ENCODE assay signal across 13 mouse cellular contexts in the genomic region with DNA sequence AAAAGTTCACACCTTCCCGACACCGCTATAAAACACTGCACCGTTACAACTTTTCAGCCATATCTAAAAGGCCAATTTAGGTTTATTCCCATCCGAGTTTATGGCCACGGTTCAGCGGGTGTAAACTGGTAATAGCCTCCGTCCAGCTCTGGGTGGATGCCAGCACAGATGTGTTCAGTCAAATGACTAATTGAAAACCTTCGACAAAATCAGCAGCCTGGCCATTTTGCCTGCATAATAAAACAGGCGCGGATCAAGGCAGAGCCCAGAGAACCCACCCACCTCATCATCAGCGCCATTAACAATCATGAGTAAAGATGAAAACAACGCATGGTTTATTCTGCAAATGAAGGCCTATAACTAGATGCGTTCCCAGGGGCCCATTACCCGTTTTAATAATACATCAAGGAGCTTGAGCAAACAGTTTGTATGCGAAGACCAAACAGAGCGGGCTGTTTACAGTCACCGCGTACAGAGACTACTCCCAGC.
DNase-seq lines count a peak whose midpoint lies in the region; ATAC-seq lines count a peak whose summit lies in the region.
"Had no signal": no experiment of that assay in that cellular context is flagged by ENCODE, and none has a peak within 500 bp of the region (broad histone marks: within the 10 kb centered on the region; RNA-seq: fewer than 3 reads in every experiment).

No protein-coding gene starts in this region.

- peaks cover 11% of the 10 kb centered on the region for H3K4me1 ChIP-seq in forebrain, embryonic 14.5 days (ENCODE audit: control insufficient read depth, insufficient read depth, low read length)
- H3K4me1 ChIP-seq in midbrain, embryonic 16.5 days (ENCODE audit: control insufficient read depth, insufficient read depth, low read length), result peaks cover 10% of the 10 kb centered on the region
- no peaks in the 10 kb centered on the region for H3K4me1 ChIP-seq in liver, embryonic 11.5 days (replicated peaks; ENCODE audit: control insufficient read depth, insufficient read depth, low read length)
- H3K4me1 ChIP-seq: liver, embryonic 15.5 days had no signal

- H3K36me3 ChIP-seq in forebrain, embryonic 14.5 days (ENCODE audit: control insufficient read depth, insufficient read depth, low read length), result no peaks in the 10 kb centered on the region
- H3K36me3 ChIP-seq in midbrain, embryonic 16.5 days (ENCODE audit: control insufficient read depth, insufficient read depth, low read length), result no peaks in the 10 kb centered on the region
- H3K36me3 ChIP-seq in liver, embryonic 11.5 days (ENCODE audit: control insufficient read depth, insufficient read depth, low read length), result no peaks in the 10 kb centered on the region
- H3K36me3 ChIP-seq: embryonic facial prominence, embryonic 15.5 days; liver, embryonic 15.5 days had no signal

- peak; percentile 23 for DNase-seq in gastrocnemius, postnatal 14 days
- DNase-seq in gastrocnemius, adult 18-20 months (ENCODE audit: low spot score), result no peak
- peak; percentile 72 for DNase-seq in forebrain, embryonic 14.5 days (ENCODE audit: low spot score)
- DNase-seq in kidney, postnatal 36 days, result peak; percentile 39 to 63
- no peak for DNase-seq in lung, adult 18-20 months
- no peak for DNase-seq in liver, embryonic 11.5 days (ENCODE audit: low spot score)
- DNase-seq in thymus, postnatal 4 days, result no peak
- DNase-seq: adrenal gland, postnatal 10 days; cerebellum, adult 8-10 months; heart, postnatal 36 days had no signal

- H3K9ac ChIP-seq in forebrain, embryonic 14.5 days (ENCODE audit: low read length), result no peak overlapping the region
- no peak overlapping the region for H3K9ac ChIP-seq in midbrain, embryonic 16.5 days (ENCODE audit: low read depth, low read length)
- no peak overlapping the region for H3K9ac ChIP-seq in liver, embryonic 11.5 days (ENCODE audit: low read depth, low read length)
- H3K9ac ChIP-seq: embryonic facial prominence, embryonic 15.5 days; liver, embryonic 15.5 days had no signal

- ATAC-seq in forebrain, embryonic 14.5 days, result peak; percentile 74
- ATAC-seq in midbrain, embryonic 16.5 days, result peak; percentile 63; the same call in 1 of the 2 replicates
- no peak for ATAC-seq in liver, embryonic 11.5 days (replicated peaks; ENCODE audit: low FRiP score)

- 16% methylated on average over 18 of the region's 18 CpGs for WGBS in forebrain, embryonic 14.5 days
- WGBS in midbrain, embryonic 16.5 days, result 35% methylated on average over 18 of the region's 18 CpGs
- 82% methylated on average over 18 of the region's 18 CpGs for WGBS in liver, embryonic 11.5 days

- no peaks in the 10 kb centered on the region for H3K9me3 ChIP-seq in forebrain, embryonic 14.5 days (replicated peaks; ENCODE audit: control insufficient read depth, low read length)
- H3K9me3 ChIP-seq in midbrain, embryonic 16.5 days (replicated peaks; ENCODE audit: control insufficient read depth, low read length, poor library complexity, severe bottlenecking), result no peaks in the 10 kb centered on the region
- H3K9me3 ChIP-seq in liver, embryonic 11.5 days (ENCODE audit: control insufficient read depth, low read length), result no peaks in the 10 kb centered on the region
- H3K9me3 ChIP-seq: embryonic facial prominence, embryonic 15.5 days; liver, embryonic 15.5 days had no signal

- no peak overlapping the region for H3K4me3 ChIP-seq in forebrain, embryonic 14.5 days (ENCODE audit: low read depth, low read length)
- no peak overlapping the region for H3K4me3 ChIP-seq in midbrain, embryonic 16.5 days (ENCODE audit: low read depth, low read length)
- no peak overlapping the region for H3K4me3 ChIP-seq in liver, embryonic 11.5 days (ENCODE audit: low read depth, low read length)
- H3K4me3 ChIP-seq: embryonic facial prominence, embryonic 15.5 days; liver, embryonic 15.5 days had no signal

- no peak overlapping the region for H3K27ac ChIP-seq in forebrain, embryonic 14.5 days (ENCODE audit: low read depth, low read length)
- H3K27ac ChIP-seq in midbrain, embryonic 16.5 days (ENCODE audit: low read length), result no peak overlapping the region
- no peak overlapping the region for H3K27ac ChIP-seq in liver, embryonic 11.5 days (ENCODE audit: low read depth, low read length)
- H3K27ac ChIP-seq: embryonic facial prominence, embryonic 15.5 days; liver, embryonic 15.5 days had no signal

- no peaks in the 10 kb centered on the region; the same call in 1 of the 2 replicates for H3K27me3 ChIP-seq in forebrain, embryonic 14.5 days (replicated peaks; ENCODE audit: control insufficient read depth, insufficient read depth, low read length)
- peaks cover 3% of the 10 kb centered on the region; the same call in 1 of the 2 replicates for H3K27me3 ChIP-seq in midbrain, embryonic 16.5 days (ENCODE audit: control insufficient read depth, insufficient read depth, low read depth, low read length)
- H3K27me3 ChIP-seq in liver, embryonic 11.5 days (replicated peaks; ENCODE audit: control insufficient read depth, insufficient read depth, low read length), result peaks cover 6% of the 10 kb centered on the region; the same call in 1 of the 2 replicates

- intact Hi-C loops in gastrocnemius, postnatal 14 days (cut with DNase I; ENCODE audit: low total_unique reads), result no loop called here

- H3K4me2 ChIP-seq in forebrain, embryonic 14.5 days (ENCODE audit: low read length), result peak overlapping the region; percentile 30
- no peak overlapping the region for H3K4me2 ChIP-seq in midbrain, embryonic 16.5 days (ENCODE audit: low read length)
- H3K4me2 ChIP-seq in liver, embryonic 11.5 days, result no peak overlapping the region
- H3K4me2 ChIP-seq: embryonic facial prominence, embryonic 15.5 days; liver, embryonic 15.5 days had no signal

Comparison
In these comparisons a context has a peak if more than half of its experiments do, and no peak if none do; other contexts are left out.
1. DNase-seq: peak in gastrocnemius, postnatal 14 days (single experiment), forebrain, embryonic 14.5 days (single experiment) and kidney, postnatal 36 days (2 of 2); none in gastrocnemius, adult 18-20 months (single experiment), lung, adult 18-20 months (0 of 2), liver, embryonic 11.5 days (single experiment) and thymus, postnatal 4 days (single experiment).